Mouse (Mus musculus) ES-E14 (cell line): ENCODE data around the gene Ascc1.

Experiments
- CHD2 ChIP-seq: IDR thresholded peaks from 2 replicates; pipeline ENCODE4 v1.6.1; 2014; ENCODE audit warnings: mild to moderate bottlenecking, low read depth, low read length, inconsistent platforms
- HCFC1 ChIP-seq: IDR thresholded peaks from 2 replicates; pipeline ENCODE4 v1.6.1; 2012; ENCODE audit warnings: low read length, inconsistent platforms, borderline replicate concordance; ENCODE audit not compliant: insufficient read depth

DNA sequence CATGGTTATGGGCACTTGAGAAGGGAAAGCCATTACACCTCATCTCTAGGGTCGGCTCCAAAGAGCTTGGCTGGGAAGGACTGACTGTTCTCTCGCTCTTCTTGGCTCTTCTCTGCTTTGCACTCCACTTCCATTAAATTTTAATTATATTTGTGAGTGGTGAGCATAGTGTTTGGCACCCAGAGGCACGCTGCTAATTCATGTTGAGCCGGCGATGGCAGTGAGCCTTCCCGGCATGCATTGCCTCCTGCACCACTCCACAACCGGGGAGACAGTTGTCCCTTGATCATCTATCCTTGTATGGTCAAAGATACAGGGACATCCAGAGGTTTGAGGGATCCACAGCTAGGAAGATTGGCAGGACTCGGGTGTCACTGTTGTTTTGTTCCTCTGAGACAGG, 107.4 kb downstream of the Ascc1 start:
- TF ChIP-seq HCFC1 (no peak), CHD2 (no peak)
